Mouse (Mus musculus) lung, adult 18-20 months (tissue): ENCODE data around the gene Noxa1.
A peak's percentile ranks its signal among the peaks of the same experiment; 100 is the strongest.

Experiments
- DNase-seq, 2 experiments: peaks; one replicate each; pipeline ENCODE4 v3.0.0; 2022; ENCODE audit warnings: mixed read lengths in 2 of 2

Noxa1 gene

DNA sequence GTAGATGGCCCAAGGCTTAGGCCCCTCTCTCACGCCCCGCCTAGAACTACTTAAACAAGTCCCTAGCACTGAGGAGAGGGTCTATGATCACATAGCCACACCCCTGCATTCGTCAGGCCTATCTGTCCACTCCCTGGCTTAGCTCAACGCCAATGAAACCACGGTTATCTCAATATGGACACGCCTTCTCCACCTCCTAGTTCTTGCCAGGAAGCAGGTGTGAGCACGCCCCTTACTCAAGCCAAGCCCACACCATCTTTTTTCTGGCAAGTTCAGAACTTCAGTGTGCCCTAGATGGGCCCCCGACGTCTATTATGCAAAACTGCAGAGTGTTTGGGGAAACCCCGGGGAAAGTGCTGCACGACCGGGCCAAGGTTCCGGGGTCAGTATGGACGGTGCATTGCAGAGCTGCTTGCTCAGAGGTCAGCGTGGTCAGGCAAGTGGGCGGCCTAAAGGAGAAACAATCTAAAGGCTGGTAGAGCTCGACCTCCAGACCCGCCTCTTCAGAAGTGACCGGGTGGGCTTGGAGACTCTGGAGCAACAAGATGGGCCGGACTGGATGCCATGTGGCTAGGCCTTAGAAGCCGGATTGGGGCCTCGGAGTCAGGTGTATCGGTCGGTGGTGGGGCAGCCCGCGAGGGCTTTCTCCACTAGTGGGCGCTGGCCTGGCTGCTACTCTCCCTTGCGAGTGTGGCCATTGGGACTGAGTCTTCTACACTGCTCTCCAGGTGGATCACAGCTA is at the start of gene Noxa1:
Gene Noxa1 (minus strand): TSS at position 41 of the 742 bp plus-strand sequence.
- peak; percentile 31 to 51 for DNase-seq

DNA sequence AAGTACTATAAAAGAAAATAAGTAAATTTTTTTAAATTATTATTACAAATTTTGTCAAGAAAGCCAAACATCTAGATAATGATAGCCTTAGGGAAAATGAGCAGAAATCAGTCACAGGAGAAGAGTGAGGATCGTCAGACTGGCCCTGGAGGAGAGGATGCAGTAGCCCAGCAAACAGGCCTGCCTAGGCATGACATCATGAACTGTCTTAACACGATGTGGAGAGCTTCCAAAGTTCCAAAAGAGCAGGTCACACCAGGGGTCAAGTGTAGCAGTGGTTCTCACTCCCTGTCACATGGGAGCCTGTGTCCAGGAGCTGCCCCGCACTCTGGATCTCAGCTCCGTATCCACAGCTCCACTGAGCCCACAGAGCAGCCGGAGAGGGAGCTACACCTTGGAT is 47.0 kb upstream of the Noxa1 start:
- DNase-seq: peak in 1 of 2 experiments; percentile 19

DNA sequence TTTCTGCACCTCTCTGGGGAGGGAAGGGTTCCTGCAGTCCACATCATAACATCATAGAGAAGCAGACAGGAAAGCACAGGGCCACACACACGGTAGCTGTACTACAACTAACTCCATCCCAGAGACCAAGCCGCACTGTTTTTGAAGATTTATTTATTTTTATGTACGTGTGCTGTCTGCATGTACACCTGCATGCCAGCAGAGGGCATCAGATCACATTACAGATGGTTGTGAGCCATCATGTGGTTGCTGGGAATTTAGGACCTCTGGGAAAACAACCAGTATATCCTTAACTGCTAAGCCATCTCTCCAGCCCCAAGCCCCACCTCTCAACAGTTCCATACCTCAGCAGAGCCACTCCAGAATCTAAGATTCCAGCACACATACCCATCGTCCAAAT is 46.2 kb upstream of the Noxa1 start:
- no peak for DNase-seq

DNA sequence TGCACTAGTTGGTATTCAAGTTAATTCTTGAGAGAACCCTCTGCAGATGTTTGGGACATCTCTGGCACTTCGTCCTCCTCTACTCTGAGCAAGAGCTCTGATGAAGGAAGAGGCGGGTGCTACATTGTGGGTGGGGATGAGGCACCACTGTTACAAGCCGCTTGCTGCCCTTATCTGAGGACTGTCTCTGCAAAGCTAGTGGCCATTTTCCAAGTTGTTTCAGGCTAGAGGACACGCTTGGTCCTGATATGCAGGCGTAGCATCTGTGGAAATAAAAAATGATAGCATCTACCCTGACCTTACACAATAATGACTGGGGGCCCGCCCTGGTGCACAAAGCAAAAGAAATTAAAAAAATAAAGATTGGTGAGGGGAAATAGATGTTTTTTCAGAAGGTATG is 42.9 kb upstream of the Noxa1 start:
- DNase-seq: peak in 1 of 2 experiments; percentile 42

DNA sequence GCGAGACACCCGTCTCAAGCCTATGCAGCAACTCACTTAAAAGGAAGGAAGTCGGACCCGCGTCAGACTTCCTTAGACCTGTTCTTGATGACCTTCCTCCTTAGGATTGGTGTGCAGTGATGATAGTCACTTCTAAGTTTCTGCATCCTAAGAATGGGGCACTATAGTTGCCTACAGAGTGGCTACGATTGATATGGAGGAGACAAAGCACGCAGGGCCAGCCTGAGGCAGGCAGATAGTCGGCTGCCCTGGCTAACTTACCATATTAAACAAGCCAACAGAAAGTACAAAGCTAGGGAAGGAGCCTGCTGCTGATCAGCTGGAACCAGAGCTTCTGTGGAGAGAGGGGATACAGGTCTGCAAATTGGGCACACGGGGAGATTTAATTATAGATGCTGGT is 36.7 kb upstream of the Noxa1 start:
- no peak for DNase-seq

DNA sequence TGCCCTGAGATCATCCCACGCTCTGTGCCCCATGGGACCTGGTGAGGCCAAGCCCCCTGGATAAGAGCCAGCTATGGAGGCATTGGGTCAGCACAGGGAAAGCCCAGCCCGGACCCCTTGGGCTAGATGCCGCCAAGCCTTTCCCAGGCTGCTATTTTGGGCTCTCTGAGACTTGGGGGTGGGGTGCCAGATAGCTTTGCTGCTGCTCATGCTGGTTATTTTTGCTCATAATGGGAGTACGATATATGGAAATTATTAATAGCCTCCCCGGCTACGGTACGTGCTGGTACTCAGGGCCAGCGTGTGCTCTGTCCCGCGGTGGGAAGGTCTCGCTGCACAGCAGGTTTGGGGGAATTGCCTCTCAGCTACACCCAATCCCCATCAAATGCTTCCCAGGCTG is 33.1 kb upstream of the Noxa1 start:
- DNase-seq: no peak

DNA sequence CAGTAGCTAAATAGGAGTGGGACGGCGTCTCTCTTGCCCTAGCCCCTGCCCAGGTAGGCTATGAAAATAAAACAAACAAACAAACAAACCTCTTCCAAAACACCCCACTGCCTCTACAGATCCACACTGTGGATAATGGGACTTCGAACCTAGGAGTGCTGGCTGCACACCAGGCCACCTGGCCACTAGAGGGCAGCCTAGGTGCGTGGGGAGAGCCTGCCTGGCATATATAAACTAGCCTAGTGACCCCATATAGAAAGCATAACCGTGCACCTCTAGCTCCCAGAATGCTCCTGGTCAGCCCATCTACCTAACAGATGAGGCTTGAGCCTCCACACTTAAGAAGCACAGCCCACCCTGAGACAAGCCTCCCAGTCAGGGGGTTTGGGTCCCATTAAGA is 32.3 kb upstream of the Noxa1 start:
- DNase-seq: peak; percentile 59 to 79

DNA sequence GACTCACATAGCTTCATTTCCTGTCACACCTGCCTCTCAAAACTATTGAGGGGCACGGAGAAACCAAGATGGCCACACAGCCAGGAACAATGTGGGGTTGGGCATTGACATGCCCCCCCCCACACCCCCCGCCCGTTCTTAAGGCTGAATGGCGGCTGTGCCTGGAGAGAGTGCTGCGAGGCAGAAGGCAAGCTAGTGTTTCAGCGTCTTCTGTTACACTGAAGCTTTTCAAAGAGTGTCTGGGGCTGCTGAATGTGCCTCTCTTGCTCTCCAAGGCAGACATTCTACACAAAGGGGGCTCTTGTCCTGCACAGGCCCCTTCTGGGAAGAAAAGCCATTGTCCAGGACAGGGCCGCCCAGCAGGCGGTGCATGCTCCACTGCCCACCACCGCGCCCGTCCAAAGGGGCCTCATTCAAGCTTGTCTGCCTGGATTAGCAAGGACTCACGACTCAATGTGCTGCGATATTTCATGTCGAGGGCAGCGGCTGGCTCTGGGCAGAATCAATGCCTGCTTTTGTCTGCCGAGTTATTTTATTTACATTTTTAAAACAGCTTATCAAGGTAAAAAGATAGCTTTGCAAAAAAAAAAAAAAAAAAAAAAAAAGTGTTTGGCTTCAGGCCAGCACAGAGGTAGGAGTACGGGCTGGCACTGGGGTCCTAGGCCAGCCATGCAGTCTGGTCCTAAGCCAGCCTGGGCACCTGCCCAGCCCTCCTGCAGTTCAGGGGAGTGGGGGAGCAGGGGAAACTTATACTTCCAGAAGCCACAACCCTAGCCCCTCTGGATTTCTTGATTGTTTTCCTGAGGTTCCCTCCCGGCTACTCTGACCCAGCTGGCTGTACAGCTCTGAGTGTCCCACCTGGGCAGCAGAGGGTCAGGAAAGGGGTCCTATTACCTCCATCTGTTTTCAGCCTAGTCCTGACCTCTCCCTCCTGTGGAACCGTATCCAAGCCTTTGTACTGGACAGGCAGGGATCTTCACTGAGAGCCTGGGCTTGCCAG is 31.4 kb upstream of the Noxa1 start:
- DNase-seq: no peak

DNA sequence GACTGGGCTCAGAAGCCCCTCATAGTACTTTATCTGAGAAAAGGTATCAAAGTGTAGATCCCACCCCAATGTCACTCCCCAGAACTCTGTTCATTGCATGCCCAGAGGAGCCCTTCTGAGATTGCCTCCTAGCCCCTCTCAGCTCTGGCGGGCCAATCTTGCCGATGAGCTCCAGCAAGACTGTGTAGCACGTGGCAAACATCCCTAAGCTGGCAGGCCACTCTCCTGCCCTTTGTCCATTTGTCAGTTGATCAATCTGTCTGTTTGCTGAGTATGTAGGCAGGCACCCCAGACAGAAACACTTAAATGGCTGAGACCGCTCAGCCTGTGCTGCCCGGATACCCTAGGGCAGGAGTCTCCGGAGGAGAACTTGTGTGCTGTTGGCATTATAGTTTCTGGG is 30.2 kb upstream of the Noxa1 start:
- no peak for DNase-seq

DNA sequence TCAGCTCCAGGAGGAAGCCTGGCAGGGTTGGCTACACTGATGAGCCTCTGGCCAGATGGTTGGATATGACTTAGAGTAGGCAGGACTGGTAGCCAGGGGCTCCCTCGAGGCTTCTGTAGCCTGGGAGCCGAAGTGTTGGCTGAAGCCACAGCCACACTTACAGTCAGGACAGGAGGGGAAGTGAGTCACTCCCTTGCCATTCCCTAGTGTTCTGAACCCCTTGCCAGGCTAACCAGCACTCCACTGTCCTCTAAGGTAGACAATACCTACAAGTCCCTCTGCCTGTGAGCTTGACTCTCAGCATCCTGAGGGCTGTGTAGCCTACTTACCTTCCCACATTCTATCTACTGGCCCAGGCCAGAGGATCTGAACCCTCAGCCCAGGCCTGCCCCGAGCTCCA is 29.5 kb upstream of the Noxa1 start:
- DNase-seq: no peak

DNA sequence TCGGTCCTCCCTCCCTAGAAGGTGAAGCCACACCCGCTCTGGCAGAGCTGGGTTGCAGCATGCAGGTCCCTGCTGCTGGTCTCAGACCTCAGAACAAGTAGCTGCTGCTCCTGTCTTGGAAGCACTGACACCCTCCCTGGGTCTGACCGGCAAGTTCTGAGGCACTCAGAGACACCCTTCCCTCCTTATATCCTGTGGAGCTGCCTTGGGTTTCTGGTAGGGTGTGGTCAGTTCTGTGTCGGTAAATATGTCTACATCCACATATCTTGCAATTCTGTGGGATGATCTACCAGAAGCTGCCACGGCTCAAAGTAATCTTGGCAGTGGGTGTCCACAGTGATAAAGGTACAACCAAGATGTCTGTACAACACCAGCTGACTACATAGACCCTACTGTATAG is 28.6 kb upstream of the Noxa1 start:
- no peak for DNase-seq

DNA sequence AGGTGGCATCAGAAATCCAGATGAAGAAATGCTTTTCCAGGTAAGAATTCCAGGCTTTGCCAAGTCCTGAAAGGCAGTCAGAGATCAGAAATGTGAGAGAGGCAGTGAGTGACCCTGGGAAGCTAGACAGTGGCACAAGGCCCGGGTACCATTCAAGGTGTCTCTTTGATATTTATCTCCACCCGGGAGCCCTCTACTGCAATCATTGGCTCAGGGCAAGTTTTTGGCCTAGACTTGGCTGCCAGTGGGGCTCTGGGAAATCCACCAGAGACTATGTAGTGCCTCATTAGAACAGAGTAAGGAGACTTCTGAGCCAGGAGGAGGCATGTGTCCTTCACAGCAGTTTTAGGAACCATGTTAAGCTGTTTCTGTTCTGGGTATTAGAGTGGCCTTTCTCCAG is 27.7 kb upstream of the Noxa1 start:
- DNase-seq: no peak

DNA sequence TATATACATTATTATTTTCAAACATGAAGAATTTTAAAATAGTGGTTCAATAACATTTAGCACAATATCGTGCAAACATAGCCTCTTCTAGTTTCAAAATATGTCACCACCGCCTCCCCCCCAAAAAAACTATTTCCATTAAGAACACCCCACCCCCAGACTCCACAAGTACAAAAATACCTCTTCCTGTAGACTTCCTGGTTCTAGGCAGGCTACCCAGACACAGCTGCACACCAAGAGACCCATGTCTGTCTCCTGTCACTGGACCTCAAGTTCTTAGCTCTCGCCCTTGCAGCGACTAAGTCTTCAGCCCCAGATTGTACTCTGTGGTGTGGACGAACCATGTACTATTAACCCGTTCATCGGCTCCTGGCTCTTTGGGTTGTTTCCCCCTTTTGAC is 26.0 kb upstream of the Noxa1 start:
- no peak for DNase-seq

DNA sequence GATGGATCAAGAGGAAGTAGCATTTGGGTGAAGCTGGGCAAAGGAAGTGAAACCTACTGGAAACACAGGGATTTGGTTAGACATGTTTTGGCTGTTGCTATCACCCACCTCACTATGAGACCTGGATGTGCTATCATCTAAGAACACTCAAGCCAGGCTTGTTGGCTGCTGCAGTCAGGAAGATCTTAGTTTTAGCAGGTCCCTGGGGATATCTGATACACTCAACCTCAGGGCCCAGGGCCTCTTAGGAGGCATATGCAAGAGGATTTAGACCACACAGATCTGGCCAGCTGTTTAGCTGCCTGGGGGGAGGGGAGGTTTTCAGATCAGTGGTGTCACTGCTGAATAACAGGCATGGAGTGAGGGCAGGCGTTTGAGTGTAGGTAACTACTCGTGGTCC is 20.5 kb upstream of the Noxa1 start:
- DNase-seq: no peak

DNA sequence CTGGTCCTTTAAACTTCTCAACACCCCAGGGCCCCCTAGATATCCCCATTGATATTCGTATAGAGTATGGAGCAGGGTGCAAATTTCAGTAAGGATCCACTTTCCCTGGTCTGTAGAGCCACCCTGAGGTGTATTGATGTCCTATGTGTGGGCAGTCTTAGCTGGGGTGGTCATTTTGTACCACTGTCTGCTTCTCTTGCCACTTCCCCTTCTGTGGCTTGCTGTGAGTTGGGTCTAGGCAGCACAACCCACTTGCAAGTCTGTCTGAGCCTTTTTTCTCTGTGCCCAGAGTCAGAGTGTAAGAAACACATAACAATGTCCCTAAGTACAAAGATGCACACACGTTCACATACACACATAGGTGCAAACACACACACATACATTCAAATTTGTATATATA is 19.4 kb upstream of the Noxa1 start:
- DNase-seq: no peak

DNA sequence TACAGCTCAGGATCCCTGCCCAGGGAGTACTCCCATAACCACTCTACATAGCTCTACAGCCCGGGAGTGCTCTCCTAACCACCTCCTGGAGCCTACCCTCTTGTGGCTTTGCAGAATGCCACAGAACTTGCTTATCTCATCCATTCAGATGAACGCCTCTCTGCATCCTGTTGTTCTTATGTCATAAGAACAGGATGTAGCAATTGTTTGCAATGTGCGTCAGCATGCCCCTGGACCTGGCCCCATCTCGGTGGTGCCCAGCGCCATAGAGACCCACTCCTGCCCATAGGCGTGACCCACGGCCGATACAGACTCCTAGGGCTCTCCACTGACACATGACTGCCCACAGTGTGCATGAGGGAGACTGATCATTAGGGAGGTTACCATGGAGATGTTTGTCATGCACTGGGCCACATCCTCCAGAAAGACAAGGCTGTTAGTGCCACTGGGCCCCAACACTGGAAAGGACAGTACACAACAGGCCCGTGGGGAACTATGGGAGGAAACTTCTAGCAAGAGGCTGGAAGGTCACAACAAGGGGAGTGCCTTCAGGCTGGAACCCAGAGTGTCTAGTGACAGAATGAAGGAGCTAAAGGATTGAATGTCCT is 16.3 kb upstream of the Noxa1 start:
- peak; percentile 89 to 93 for DNase-seq

DNA sequence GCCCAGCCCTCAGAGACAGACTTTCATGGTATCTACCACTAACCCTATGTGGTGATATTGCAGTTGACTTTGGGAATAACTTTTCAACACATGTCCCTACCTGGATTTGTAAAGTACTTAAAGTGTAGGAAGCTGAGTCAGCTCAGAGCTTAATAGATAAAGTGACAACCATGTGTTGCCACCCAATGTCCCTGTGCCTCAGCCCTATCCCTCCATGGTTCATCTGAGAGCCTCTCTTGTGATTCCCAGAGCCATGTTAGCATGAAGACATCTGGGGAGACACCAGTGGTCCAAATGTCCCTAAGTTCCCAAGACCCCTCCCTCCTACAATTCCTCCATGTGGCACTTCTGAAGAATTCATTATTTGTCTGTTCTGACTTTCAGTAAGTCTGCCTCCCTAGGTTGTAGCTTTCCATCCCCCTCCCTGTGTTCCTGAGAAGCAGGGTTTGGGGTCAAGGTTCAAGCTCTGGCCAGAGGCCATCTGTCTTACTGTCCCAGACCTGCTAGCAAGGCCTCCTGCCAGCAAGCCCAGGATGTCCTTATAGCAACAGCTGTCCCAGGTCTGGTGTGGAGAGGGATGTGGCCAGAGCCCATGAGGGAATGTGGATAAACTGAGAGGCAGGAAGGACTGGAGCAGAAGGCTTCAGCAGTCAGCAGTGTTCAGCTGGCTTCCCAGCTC is 15.7 kb upstream of the Noxa1 start:
- DNase-seq: no peak

DNA sequence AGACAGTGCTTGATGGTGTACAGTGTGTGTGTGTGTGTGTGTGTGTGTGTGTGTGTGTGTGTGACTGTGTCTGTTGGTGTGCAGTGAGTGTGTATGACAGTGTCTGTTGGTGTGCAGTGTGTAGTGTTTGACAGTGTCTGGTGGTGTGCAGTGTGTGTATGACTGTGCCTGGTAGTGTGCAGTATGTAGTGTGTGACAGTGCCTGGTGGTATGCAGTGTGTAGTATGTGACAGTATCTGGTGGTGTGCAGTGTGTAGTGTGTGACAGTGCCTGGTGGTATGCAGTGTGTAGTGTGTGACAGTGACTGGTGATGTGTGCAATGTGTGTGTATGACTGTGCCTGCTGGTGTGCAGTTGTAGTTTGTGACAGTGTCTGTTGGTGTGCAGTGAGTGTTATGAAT is 14.5 kb upstream of the Noxa1 start:
- no peak for DNase-seq

DNA sequence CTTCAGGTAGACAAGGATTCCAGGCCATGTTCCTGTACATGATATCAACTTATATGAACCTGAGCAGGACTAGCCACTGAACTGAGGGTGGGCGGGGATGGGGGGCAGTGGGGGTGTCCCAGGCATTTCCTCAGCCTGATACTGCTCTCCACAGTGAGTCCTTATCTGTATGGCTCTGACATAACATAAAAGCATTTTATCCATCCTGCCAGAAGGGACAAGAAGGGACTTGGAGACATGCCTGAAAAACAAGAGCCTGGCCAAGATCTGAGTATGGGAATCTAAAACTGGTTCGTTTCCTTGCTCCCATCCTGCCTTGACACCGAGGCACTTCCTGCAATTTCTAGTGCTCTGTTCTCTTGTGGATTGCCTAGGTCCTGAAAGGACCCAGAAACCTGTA is 11.1 kb upstream of the Noxa1 start:
- no peak for DNase-seq

DNA sequence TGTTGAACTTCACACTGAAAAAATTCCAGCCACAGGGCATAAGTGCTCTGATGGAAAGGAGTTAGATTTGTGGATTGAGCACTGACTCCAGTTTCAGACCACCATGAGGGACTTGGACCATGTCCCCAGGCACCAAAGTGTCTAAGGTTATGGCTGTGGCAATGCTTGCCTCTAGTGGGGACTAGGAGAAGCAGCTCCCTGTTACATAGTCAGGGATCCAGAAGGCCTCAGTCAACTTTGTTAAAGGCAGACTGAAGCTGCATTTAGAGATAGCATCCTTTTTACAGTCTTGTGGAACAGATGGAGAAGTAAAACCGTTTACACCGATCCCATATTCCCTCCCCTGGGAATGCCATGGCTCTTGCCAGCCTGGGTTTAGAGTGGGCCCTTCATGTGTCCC is 9.2 kb upstream of the Noxa1 start:
- DNase-seq: no peak

DNA sequence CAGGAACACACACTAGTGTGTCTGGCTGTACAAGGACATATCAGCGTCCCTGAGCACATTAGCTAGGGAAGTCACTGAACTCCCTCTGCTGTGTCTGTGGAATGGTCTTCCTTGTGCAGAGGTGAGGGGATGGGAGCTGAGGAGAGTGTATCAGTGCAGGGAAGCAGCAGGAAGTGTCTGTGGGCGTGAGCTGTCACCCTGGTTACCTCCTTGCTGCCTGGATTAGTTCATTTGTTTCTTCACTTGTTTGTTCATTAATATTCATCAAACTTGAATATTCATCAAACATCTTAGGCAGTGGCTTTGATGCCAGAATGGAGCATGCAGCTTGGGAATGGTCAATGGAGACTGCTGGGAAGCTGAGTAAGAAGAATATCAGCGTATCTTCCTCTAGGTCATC is 4.8 kb upstream of the Noxa1 start:
- DNase-seq: no peak

DNA sequence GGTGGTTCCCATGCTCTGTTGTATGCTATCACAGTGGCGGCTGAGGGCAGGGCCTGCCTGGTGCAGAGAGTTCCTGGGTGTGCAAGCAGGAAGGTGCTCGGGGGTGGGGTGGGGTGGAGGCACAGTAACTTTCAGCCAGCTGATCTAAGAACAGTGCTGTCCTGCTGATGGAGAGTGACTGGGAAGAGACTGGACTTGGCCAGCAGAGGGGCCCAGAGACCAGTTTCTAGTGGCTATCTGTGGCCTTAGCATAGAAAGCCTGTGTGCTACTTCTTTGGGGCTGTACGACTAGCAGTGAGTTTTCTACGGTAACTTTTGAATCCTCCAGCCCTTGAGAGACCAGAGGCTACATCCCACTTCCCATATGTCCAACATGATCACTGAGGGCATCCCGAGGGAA is 4.0 kb upstream of the Noxa1 start:
- DNase-seq: peak; percentile 58 to 69

DNA sequence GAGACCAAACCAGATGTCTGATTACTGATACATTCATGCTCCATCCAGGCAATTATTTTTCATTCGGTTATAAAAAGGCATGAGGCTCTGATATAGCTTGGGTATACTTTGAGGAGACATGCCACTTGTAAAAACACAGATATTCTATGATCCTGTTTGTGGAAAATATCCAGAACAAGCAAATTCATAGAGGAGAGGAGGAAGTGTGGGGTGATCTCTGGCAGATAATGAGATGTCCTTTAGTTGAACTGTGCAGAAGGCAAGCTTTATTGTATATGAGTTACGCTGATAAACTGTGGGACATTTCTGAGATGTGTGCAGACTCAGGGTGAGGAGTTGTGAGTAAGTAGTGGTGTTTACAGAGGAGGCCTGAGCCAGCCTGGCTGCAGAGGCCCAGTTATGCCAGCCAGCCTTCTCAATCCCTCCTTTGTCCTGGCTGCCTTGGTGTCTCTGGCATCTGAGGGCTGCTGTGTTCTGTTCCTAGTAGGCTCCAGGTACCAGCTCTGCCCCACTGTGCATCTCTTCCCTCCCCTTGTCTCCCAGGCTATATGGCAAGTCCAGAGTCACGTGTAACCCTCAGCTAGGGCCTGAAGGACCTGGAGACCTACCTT is 3.2 kb upstream of the Noxa1 start:
- no peak for DNase-seq
